ENCODE assay signal across 9 mouse cellular contexts in genomic region chr11:106267871-106268270, GRCm38 (mm10). TPM values are rescaled to one million over a fixed set of nuclear protein-coding genes. Genes with fewer than 3 reads are reported as not detected.
DNase-seq lines count a peak whose midpoint lies in the region; ATAC-seq and TF ChIP-seq lines count a peak whose summit lies in the region.
"Had no signal": no experiment of that assay in that cellular context is flagged by ENCODE, and none has a peak within 500 bp of the region (broad histone marks: within the 10 kb centered on the region; RNA-seq: fewer than 3 reads in every experiment).

No protein-coding gene starts in this region.

- no peak overlapping the region for H3K4me3 ChIP-seq in kidney, postnatal 0 days (replicated peaks; ENCODE audit: low read depth, low read length)
- H3K4me3 ChIP-seq in hindbrain, embryonic 12.5 days: no peak overlapping the region
- no peak overlapping the region for H3K4me3 ChIP-seq in midbrain, embryonic 15.5 days

- DNase-seq in kidney, postnatal 0 days (ENCODE audit: low spot score): no peak
- DNase-seq in kidney, postnatal 36 days: no peak
- DNase-seq in cerebellum, postnatal 14 days: peak; percentile 63 to 74
- DNase-seq in T-cell, adult 2 months (ENCODE audit: low spot score): no peak
- DNase-seq in B cell, adult 2 months: no peak
- no peak for DNase-seq in spleen, adult 12 weeks (ENCODE audit: low spot score)

- no peak overlapping the region for H3K9ac ChIP-seq in kidney, postnatal 0 days (ENCODE audit: low read depth, low read length)
- 0 out of 2 replicates have a peak overlapping the region, but pooled peaks have one; percentile 35 for H3K9ac ChIP-seq in hindbrain, embryonic 12.5 days
- H3K9ac ChIP-seq in midbrain, embryonic 15.5 days: no peak overlapping the region

- no peak for TF ChIP-seq CTCF in kidney, postnatal 0 days (IDR thresholded peaks at IDR 0.05; ENCODE audit: low read depth)

- no peak overlapping the region for H3K27ac ChIP-seq in kidney, postnatal 0 days
- H3K27ac ChIP-seq in hindbrain, embryonic 12.5 days: peak overlapping the region; percentile 86
- H3K27ac ChIP-seq in midbrain, embryonic 15.5 days: 0 out of 2 replicates have a peak overlapping the region, but pooled peaks have one; percentile 4

- H3K9me3 ChIP-seq in kidney, postnatal 0 days (replicated peaks; ENCODE audit: low read length): no peaks in the 10 kb centered on the region
- no peaks in the 10 kb centered on the region for H3K9me3 ChIP-seq in hindbrain, embryonic 12.5 days (replicated peaks)
- H3K9me3 ChIP-seq in midbrain, embryonic 15.5 days: no peaks in the 10 kb centered on the region

- WGBS in kidney, postnatal 0 days: 57% methylated on average over 5 of the region's 5 CpGs
- WGBS in hindbrain, embryonic 12.5 days: 45% methylated on average over 5 of the region's 5 CpGs
- 73% methylated on average over 5 of the region's 5 CpGs for WGBS in midbrain, embryonic 15.5 days

- H3K4me2 ChIP-seq in kidney, postnatal 0 days (ENCODE audit: low read length): peak overlapping the region; percentile 40; the same call in 1 of the 2 replicates
- H3K4me2 ChIP-seq in hindbrain, embryonic 12.5 days (replicated peaks): no peak overlapping the region
- H3K4me2 ChIP-seq in midbrain, embryonic 15.5 days: no peak overlapping the region

- no peak for ATAC-seq in kidney, postnatal 0 days (replicated peaks; ENCODE audit: low FRiP score, low read depth)
- no peak for ATAC-seq in hindbrain, embryonic 12.5 days (ENCODE audit: low FRiP score)
- ATAC-seq in midbrain, embryonic 15.5 days (replicated peaks): no peak

- peaks cover 47% of the 10 kb centered on the region for H3K36me3 ChIP-seq in kidney, postnatal 0 days (ENCODE audit: insufficient read depth, low read length)
- peaks cover 47% of the 10 kb centered on the region for H3K36me3 ChIP-seq in hindbrain, embryonic 12.5 days
- H3K36me3 ChIP-seq in midbrain, embryonic 15.5 days (replicated peaks): peaks cover 25% of the 10 kb centered on the region

- peaks cover 34% of the 10 kb centered on the region for H3K4me1 ChIP-seq in kidney, postnatal 0 days (replicated peaks; ENCODE audit: insufficient read depth, low read length)
- peaks cover 41% of the 10 kb centered on the region for H3K4me1 ChIP-seq in hindbrain, embryonic 12.5 days
- H3K4me1 ChIP-seq in midbrain, embryonic 15.5 days: peaks cover 40% of the 10 kb centered on the region

- no peaks in the 10 kb centered on the region for H3K27me3 ChIP-seq in kidney, postnatal 0 days (ENCODE audit: insufficient read depth, low read length)
- H3K27me3 ChIP-seq in hindbrain, embryonic 12.5 days: no peaks in the 10 kb centered on the region
- no peaks in the 10 kb centered on the region for H3K27me3 ChIP-seq in midbrain, embryonic 15.5 days (replicated peaks)

RNA-seq across cellular contexts. Expression of gene Smarcd2, which starts 4.9 kb away (rescaled TPM):
- 42.7 and 44.6 TPM in 2 replicates for polyA plus RNA-seq in kidney, postnatal 0 days (2015; fragmentation: Nextera tagmentation; extraction: Ambion mirVana)
- polyA plus RNA-seq in hindbrain, embryonic 12.5 days (2016; fragmentation: Nextera tagmentation; extraction: Ambion mirVana): 35.1 and 35.9 TPM in 2 replicates
- polyA plus RNA-seq in midbrain, embryonic 15.5 days (2015; fragmentation: Nextera tagmentation; extraction: Ambion mirVana): 10.9 and 11.5 TPM in 2 replicates

RNA-seq across cellular contexts. Expression of gene Tcam1, which starts 8.6 kb away (rescaled TPM):
- polyA plus RNA-seq in kidney, postnatal 0 days (2015; fragmentation: Nextera tagmentation; extraction: Ambion mirVana): 0.49 and 0.59 TPM in 2 replicates
- polyA plus RNA-seq in hindbrain, embryonic 12.5 days (2016; fragmentation: Nextera tagmentation; extraction: Ambion mirVana): 0.15 and 0.29 TPM in 2 replicates
- 0.12 and 0.20 TPM in 2 replicates for polyA plus RNA-seq in midbrain, embryonic 15.5 days (2015; fragmentation: Nextera tagmentation; extraction: Ambion mirVana)

RNA-seq across cellular contexts. Expression of gene Psmc5, which starts 11.9 kb away (rescaled TPM):
- 223 and 251 TPM in 2 replicates for polyA plus RNA-seq in kidney, postnatal 0 days (2015; fragmentation: Nextera tagmentation; extraction: Ambion mirVana)
- polyA plus RNA-seq in hindbrain, embryonic 12.5 days (2016; fragmentation: Nextera tagmentation; extraction: Ambion mirVana): 314 and 337 TPM in 2 replicates
- 297 and 300 TPM in 2 replicates for polyA plus RNA-seq in midbrain, embryonic 15.5 days (2015; fragmentation: Nextera tagmentation; extraction: Ambion mirVana)

RNA-seq across cellular contexts. Expression of gene Ftsj3, which starts 12.0 kb away (rescaled TPM):
- 40.6 and 45.1 TPM in 2 replicates for polyA plus RNA-seq in kidney, postnatal 0 days (2015; fragmentation: Nextera tagmentation; extraction: Ambion mirVana)
- 52.5 and 53.4 TPM in 2 replicates for polyA plus RNA-seq in hindbrain, embryonic 12.5 days (2016; fragmentation: Nextera tagmentation; extraction: Ambion mirVana)
- polyA plus RNA-seq in midbrain, embryonic 15.5 days (2015; fragmentation: Nextera tagmentation; extraction: Ambion mirVana): 33.0 and 34.1 TPM in 2 replicates

RNA-seq across cellular contexts. Expression of gene Gh, which starts 33.8 kb away (rescaled TPM):
- not detected in 2 replicates for polyA plus RNA-seq in kidney, postnatal 0 days (2015; fragmentation: Nextera tagmentation; extraction: Ambion mirVana)
- polyA plus RNA-seq in hindbrain, embryonic 12.5 days (2016; fragmentation: Nextera tagmentation; extraction: Ambion mirVana): not detected in 2 replicates
- not detected in 2 replicates for polyA plus RNA-seq in midbrain, embryonic 15.5 days (2015; fragmentation: Nextera tagmentation; extraction: Ambion mirVana)
- polyA plus RNA-seq: liver, embryonic 16.5 days had no signal

Comparison
In these comparisons a context has a peak if more than half of its experiments do, and no peak if none do; other contexts are left out.
1. DNase-seq: peak in cerebellum, postnatal 14 days (2 of 2); none in kidney, postnatal 0 days (single experiment), kidney, postnatal 36 days (0 of 2), T-cell, adult 2 months (single experiment), B cell, adult 2 months (0 of 2) and spleen, adult 12 weeks (single experiment).